Mouse (Mus musculus) ES-E14 (cell line): Measurements from ENCODE around the gene Manba.

Experiments used
- ZC3H11A ChIP-seq: IDR thresholded peaks from 2 replicates; pipeline ENCODE4 v1.6.1; 2012; ENCODE audit warnings: low read depth, mild to moderate bottlenecking, inconsistent platforms, low read length, borderline replicate concordance
- ZNF384 ChIP-seq: IDR thresholded peaks from 2 replicates; pipeline ENCODE4 v1.6.1; 2012; ENCODE audit warnings: low read depth, low read length, inconsistent platforms

GRCm38 (mm10) chr3:135513270-135513669 is 27.9 kb downstream of the Manba start:
- TF ChIP-seq ZC3H11A (no peak), ZNF384 (no peak)
